Mouse (Mus musculus) kidney, adult 2 months (tissue): ENCODE results near the gene Tshz2.

Experiments
- CTCF ChIP-seq: fragments of 200-500 bp; conservative IDR thresholded peaks from 2 replicates; pipeline ENCODE4 v1.5.1; 2011; ENCODE audit warnings: low read depth, mild to moderate bottlenecking, control low read depth, low read length, moderate library complexity, mixed read lengths; ENCODE audit not compliant: insufficient read depth, insufficient read length
- POLR2A ChIP-seq: fragments of 200-500 bp; IDR thresholded peaks from one replicate; pipeline ENCODE4 v1.6.1; 2011; ENCODE audit warnings: low read depth, low read length, control low read depth

DNA sequence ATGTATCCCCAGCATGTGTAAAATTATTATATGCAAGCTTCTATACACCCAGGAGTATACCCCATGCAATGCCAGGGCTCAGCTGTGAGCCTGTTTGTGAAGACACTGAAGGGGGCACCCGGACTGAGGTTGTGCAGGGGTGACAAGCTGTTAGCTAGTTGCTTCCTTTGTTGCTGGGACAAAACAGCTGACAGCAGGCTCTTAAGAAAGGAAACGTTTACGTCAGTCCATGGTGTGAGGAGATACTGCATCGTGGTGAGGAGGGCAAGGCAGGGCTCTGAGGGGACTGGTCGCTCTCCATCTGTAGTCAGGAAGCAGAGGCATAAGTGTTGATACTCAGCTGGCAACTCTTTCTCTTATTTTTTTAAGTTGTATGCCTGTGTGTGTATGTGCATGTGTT is 237.7 kb downstream of the Tshz2 start:
- TF ChIP-seq CTCF (no peak), POLR2A (no peak)
